Mouse (Mus musculus): Measurements from ENCODE around the gene Ldhc.

The Ldhc gene

GRCm38 (mm10) chr7:46840326-46840725 lies 20.7 kb upstream of the Ldhc start:
- in situ Hi-C loops (cut with MboI; ENCODE audit: low pct_unique_long_range_greater_than_20kb in 1 of 2, low sequenced_read_pairs in 2 of 2, unreplicated experiment in 1 of 2), result no loop called here

- in situ Hi-C loops (cut with MboI; ENCODE audit: low pct_unique_long_range_greater_than_20kb in 1 of 2, low sequenced_read_pairs in 2 of 2, unreplicated experiment in 1 of 2), result no loop called here
These were observed 20.0 kb upstream of the Ldhc start, which contains the start of gene Ldha for GRCm38 (mm10) chr7:46840787-46841525. Ldha (plus strand) TSS chr7:46841475.

DNA sequence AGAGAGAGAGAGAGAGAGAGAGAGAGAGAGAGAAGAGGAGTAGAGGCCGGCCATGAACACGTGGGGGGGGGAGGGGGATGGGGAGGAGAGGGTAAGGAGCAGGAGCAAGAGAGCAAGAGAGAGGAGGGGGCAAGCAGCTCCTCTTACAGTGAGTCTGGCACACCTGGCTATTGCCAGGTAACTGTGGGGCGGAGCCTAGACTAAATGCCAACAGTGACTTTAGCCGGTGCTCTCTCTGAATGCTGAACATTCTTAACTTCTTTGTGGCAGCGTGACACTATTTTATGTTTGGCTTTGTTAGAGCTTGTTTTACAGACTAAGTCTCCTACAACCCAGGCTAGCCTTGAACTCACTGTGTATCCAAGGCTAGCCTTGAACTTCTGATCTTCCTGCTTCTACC lies 18.7 kb upstream of the Ldhc start:
- in situ Hi-C loops (cut with MboI; ENCODE audit: low pct_unique_long_range_greater_than_20kb in 1 of 2, low sequenced_read_pairs in 2 of 2, unreplicated experiment in 1 of 2), result no loop called here

DNA sequence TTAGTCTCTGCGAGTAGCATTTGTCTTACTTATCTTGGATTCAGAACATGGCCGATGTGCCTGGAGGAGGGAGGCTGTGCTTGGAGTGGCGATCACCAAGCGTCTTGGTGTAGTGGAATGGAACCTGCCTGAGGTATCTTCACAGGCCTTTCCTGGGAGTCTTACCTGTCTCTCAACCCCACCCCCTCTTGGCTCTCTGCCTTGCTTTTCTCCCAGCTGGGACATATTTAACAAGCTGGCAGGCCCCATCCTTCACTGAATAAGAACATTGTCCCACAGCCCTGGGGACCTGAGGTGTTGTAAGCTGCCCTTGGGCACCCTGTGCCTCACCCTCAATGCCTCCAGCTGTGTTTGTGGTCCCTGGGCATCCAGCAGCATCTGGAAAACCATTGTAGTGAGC lies 17.4 kb upstream of the Ldhc start:
- in situ Hi-C loops (cut with MboI; ENCODE audit: low pct_unique_long_range_greater_than_20kb in 1 of 2, low sequenced_read_pairs in 2 of 2, unreplicated experiment in 1 of 2), result no loop called here

GRCm38 (mm10) chr7:46845211-46845977 lies 15.6 kb upstream of the Ldhc start:
- in situ Hi-C loops (cut with MboI; ENCODE audit: low pct_unique_long_range_greater_than_20kb in 1 of 2, low sequenced_read_pairs in 2 of 2, unreplicated experiment in 1 of 2), result no loop called here

DNA sequence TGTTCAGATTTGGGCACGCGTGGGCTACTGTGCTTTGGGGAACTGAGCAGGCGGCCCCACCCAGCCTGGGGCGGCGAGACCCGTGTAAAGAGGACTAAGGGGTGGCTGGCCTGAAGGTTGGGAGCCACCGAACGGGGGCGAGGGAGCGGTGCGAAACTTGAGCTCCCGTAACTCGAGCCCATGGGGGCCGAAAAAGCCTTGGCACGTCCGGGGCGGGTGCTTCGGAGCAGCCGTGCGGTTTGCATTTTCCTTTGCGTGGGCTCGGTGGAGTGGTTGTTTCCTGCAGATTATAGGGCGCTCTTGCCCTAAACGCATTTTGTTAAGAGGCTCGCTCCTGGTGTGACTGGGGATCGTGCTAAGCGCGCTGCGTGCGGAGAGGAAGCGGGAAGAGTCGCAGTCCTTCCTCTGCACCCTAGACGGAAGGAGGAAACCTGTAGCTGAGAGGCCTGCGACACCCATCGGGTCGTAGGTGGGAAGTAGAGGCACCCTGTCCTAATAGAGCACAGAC lies 15.0 kb upstream of the Ldhc start:
- in situ Hi-C loops (cut with MboI; ENCODE audit: low pct_unique_long_range_greater_than_20kb in 1 of 2, low sequenced_read_pairs in 2 of 2, unreplicated experiment in 1 of 2), result no loop called here

DNA sequence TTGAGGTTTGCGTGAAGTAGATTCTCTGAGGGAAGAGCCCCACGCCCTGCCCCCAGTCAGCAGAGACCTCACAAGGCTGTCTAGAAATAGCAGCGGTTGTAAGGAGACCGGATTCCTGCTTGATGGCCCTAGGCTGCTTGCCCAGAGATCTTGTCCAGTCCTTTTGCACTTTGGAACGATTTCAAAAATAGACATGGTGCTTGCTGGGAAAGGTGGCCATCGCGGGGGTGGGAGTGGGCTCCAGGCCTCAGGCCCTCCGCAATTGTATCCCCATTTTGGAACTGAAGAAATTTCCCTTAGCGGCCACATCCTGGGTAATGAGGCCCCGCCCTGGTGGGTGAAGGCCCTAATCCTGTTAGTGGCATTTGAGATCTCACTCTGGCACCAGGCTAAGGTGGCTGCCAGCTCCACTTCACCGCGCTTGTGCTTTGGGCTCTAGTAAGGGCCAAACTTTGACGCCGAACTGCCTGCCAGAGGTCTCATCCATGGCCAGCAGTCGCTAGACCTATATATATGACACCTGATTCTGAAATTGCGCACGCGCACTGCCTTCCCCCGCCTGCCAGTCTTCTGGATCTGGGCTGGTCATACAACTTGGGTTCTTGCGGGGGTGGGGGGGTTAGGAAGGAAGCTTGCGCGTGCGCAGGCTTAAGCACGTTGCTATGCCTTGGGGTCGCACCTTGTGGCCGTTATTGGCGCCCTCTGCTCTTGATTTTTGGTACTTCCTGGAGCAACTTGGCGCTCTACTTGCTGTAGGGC lies 14.3 kb upstream of the Ldhc start:
- in situ Hi-C loops (cut with MboI; ENCODE audit: low pct_unique_long_range_greater_than_20kb in 1 of 2, low sequenced_read_pairs in 2 of 2, unreplicated experiment in 1 of 2), result no loop called here

DNA sequence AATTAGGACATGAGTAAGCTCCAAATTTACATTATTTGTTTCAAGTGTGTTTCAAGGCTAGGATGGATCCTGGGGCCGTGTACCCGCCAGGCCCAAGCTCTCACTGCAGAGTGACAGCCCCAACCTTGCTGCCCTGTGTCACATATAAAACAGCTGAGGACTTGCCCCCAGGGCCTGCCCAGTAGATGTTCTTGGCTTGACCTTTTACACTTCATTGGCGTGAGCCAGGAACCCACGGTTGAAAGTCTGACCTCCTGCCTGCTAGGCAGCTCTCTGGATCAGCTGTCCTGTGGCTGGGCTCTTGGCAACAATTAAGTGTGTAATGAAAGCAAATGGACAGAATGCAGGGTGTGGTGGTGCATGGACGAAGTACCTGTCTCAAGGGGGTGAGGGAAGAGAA lies 11.7 kb upstream of the Ldhc start:
- in situ Hi-C loops (cut with MboI; ENCODE audit: low pct_unique_long_range_greater_than_20kb in 1 of 2, low sequenced_read_pairs in 2 of 2, unreplicated experiment in 1 of 2), result no loop called here

GRCm38 (mm10) chr7:46851026-46851425 lies 10.0 kb upstream of the Ldhc start:
- in situ Hi-C loops (cut with MboI; ENCODE audit: low pct_unique_long_range_greater_than_20kb in 1 of 2, low sequenced_read_pairs in 2 of 2, unreplicated experiment in 1 of 2), result no loop called here

DNA sequence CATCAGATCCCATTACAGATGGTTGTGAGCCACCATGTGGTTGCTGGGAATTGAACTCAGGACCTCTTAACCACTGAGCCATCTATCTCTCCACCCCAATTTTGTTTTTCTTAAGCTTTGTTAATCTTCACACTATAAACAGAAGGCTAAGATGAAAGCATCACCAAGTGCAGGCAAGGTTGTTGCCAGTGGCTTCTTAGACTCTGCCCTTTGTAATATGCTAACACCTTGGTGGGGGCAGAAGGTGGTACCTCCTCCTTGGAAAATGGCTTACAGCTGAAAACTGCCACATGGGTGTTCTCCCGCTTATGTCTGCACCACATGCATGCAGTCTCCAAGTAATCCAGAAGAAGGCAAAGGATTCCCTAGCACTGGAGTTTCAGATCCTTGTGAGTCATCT lies 8.3 kb upstream of the Ldhc start:
- in situ Hi-C loops (cut with MboI; ENCODE audit: low pct_unique_long_range_greater_than_20kb in 1 of 2, low sequenced_read_pairs in 2 of 2, unreplicated experiment in 1 of 2), result no loop called here

DNA sequence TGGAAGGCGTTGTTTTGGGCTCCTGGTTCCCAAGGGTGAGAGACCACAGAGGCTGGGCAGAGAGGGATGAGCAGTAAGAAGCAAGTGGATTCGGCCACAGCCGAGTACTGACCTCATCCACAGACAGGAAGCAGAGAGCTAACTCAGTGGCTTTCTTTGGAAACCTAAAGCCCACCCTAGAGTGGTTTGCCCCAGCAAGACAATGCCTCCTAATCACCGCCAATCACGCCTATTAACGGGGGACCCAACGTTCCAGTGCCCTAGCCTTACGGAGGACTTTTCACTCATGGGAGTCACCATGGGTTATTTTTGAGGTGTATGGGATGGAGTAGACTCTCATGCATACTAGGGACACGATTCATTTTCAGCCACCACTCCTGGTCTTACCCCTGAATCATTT lies 7.6 kb upstream of the Ldhc start:
- in situ Hi-C loops (cut with MboI; ENCODE audit: low pct_unique_long_range_greater_than_20kb in 1 of 2, low sequenced_read_pairs in 2 of 2, unreplicated experiment in 1 of 2), result no loop called here

DNA sequence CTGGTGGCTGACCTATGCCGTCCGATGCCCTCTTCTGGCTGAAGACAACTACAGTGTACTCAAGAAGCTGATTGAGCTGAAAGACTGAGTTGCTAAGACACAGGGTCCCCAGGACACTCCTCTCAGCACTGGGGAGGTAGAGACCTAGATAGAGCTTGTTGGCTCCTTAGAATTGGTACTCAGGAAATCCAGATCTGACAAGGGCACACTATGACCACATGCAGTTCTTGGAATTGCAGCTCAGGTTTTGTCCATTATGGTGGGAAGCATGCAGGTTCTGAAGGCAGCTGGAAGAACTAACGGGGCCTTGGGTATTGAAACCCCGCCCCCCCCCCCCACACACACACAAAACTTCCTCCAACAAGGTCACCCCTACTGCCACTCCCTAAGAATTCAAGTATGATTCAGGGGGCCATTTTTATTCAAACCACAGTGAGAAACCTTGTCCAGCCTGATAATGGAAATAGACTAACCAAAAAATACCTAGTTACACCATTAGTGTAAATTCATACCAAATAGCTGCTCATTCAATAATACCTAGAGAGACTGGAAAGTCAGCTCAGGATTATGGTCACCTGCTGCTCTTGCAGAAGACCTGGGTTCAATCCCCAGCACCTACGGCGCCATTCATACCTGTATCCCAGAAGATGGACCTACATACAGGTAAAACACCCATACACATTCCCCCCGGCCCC lies 5.0 kb upstream of the Ldhc start:
- in situ Hi-C loops (cut with MboI; ENCODE audit: low pct_unique_long_range_greater_than_20kb in 1 of 2, low sequenced_read_pairs in 2 of 2, unreplicated experiment in 1 of 2), result no loop called here

GRCm38 (mm10) chr7:46857436-46857835 lies 3.6 kb upstream of the Ldhc start:
- in situ Hi-C loops (cut with MboI; ENCODE audit: low pct_unique_long_range_greater_than_20kb in 1 of 2, low sequenced_read_pairs in 2 of 2, unreplicated experiment in 1 of 2), result no loop called here

- in situ Hi-C loops (cut with MboI; ENCODE audit: low pct_unique_long_range_greater_than_20kb in 1 of 2, low sequenced_read_pairs in 2 of 2, unreplicated experiment in 1 of 2), result no loop called here
These were observed 2.0 kb upstream of the Ldhc start for GRCm38 (mm10) chr7:46859031-46859430.

- in situ Hi-C loops (cut with MboI; ENCODE audit: low pct_unique_long_range_greater_than_20kb in 1 of 2, low sequenced_read_pairs in 2 of 2, unreplicated experiment in 1 of 2), result no loop called here
These were observed 11.0 kb downstream of the Ldhc start for GRCm38 (mm10) chr7:46871988-46872387.

- in situ Hi-C loops (cut with MboI; ENCODE audit: low pct_unique_long_range_greater_than_20kb in 1 of 2, low sequenced_read_pairs in 2 of 2, unreplicated experiment in 1 of 2), result no loop called here
These were observed 15.8 kb downstream of the Ldhc start for GRCm38 (mm10) chr7:46876841-46877240.

GRCm38 (mm10) chr7:46877255-46877654 lies 16.3 kb downstream of the Ldhc start:
- in situ Hi-C loops (cut with MboI; ENCODE audit: low pct_unique_long_range_greater_than_20kb in 1 of 2, low sequenced_read_pairs in 2 of 2, unreplicated experiment in 1 of 2), result no loop called here

DNA sequence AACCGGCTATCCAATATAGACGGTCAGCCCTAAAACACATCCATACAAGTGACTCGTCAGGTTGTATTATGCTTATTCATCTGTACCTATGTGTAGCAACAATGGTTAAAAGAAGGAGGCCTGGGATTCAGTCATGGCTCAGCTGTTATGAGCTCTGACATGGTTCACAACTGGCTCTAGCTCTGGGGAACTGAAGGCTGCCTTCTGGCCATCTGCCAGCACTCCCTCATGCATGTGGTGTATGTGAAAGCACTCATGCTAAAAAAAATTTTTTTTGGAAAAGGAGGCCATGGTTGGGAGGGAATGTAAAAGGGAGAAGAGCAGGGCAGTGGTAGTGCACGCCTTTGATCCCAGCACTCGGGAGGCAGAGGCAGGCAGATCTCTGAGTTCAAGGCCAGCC lies 18.8 kb downstream of the Ldhc start:
- in situ Hi-C loops (cut with MboI; ENCODE audit: low pct_unique_long_range_greater_than_20kb in 1 of 2, low sequenced_read_pairs in 2 of 2, unreplicated experiment in 1 of 2), result no loop called here

GRCm38 (mm10) chr7:46880992-46881391 lies 20.0 kb downstream of the Ldhc start:
- in situ Hi-C loops (cut with MboI; ENCODE audit: low pct_unique_long_range_greater_than_20kb in 1 of 2, low sequenced_read_pairs in 2 of 2, unreplicated experiment in 1 of 2), result no loop called here

Data from mouse embryonic stem cell (cell line).